ENCODE assay signal across 19 mouse cellular contexts in the genomic region with DNA sequence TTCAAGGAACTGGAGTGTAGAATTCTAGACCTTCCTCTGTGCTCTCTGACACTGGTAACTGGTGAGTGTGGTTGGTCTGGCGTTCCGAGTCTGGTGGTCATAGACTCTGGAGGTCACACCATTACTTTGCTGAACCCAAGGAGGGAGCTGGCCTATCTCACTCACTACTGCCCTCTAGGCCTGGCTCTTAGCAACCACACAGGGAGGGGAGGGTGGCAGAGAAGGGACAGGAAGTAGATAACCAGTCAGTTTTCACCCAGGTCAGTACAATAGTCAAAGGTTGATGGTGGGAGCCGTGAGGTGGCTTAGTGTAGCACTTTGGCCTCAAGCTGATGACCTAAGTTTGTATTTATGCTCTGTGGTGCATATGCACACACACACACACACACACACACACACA.
A peak's percentile ranks its signal among the peaks of the same experiment; 100 is the strongest.
DNase-seq lines count a peak whose midpoint lies in the region; ATAC-seq and TF ChIP-seq lines count a peak whose summit lies in the region.
"Had no signal": no experiment of that assay in that cellular context is flagged by ENCODE, and none has a peak within 500 bp of the region (broad histone marks: within the 10 kb centered on the region; RNA-seq: fewer than 3 reads in every experiment).

No protein-coding gene starts in this region.

- H3K4me3 ChIP-seq in midbrain, embryonic 11.5 days (ENCODE audit: low read depth, low read length) = no peak overlapping the region
- H3K4me3 ChIP-seq in midbrain, embryonic 13.5 days (replicated peaks) = no peak overlapping the region
- H3K4me3 ChIP-seq in CH12.LX (replicated peaks in 1 of 3; ENCODE audit: low read depth in 2 of 3, low read length in 2 of 3, poor library complexity in 1 of 3) = no peak overlapping the region
- H3K4me3 ChIP-seq: heart, embryonic 10.5 days; hindbrain, embryonic 10.5 days; liver, embryonic 15.5 days; megakaryocyte, embryonic 14.5 days had no signal

- dilution Hi-C loops in CH12.LX (cut with MboI; ENCODE audit: extremely low pct_ligation_motif_present, extremely low pct_unique_long_range_greater_than_20kb, low sequenced_read_pairs) = no loop called here

- DNase-seq in midbrain, embryonic 11.5 days (ENCODE audit: low spot score, missing footprints) = peak; percentile 37
- DNase-seq in CH12.LX (ENCODE audit: extremely low read depth) = peak; percentile 16
- DNase-seq in ES-CJ7 (ENCODE audit: low read depth, low spot score) = peak; percentile 25
- DNase-seq in induced T-regulatory cell, adult 2 months (ENCODE audit: low read depth) = peak; percentile 1
- no peak for DNase-seq in left cerebral cortex, adult 9 months (ENCODE audit: low spot score in 2 of 2)
- no peak for DNase-seq in frontal cortex, postnatal 36 days (ENCODE audit: low spot score in 2 of 2)
- DNase-seq: adrenal gland, adult 8-10 months; cerebellum, adult 9-11 months; embryo, embryonic 11 days; kidney, adult 9 months; kidney, postnatal 4 days; lung, postnatal 10 days had no signal

- ATAC-seq in midbrain, embryonic 11.5 days (ENCODE audit: low FRiP score) = no peak
- ATAC-seq in midbrain, embryonic 13.5 days = no peak
- ATAC-seq: forebrain, embryonic 16.5 days; inflammation-experienced regulatory T-cells, adult 6 months had no signal

- no peaks in the 10 kb centered on the region for H3K4me1 ChIP-seq in midbrain, embryonic 11.5 days (ENCODE audit: control insufficient read depth, insufficient read depth, low read length)
- H3K4me1 ChIP-seq in midbrain, embryonic 13.5 days (replicated peaks) = no peaks in the 10 kb centered on the region
- H3K4me1 ChIP-seq in CH12.LX (ENCODE audit: control insufficient read depth in 1 of 2, insufficient read depth in 2 of 2) = no peaks in the 10 kb centered on the region; a peak in 1 of 4 replicates
- H3K4me1 ChIP-seq: liver, embryonic 15.5 days; megakaryocyte, embryonic 14.5 days had no signal

- TF ChIP-seq RAD21 in CH12.LX (IDR thresholded peaks at IDR 0.05; ENCODE audit: low read depth, low read length) = no peak; the same call in 1 of the 2 replicates

- TF ChIP-seq CTCF in CH12.LX (conservative IDR thresholded peaks at IDR 0.05 in 1 of 2, IDR thresholded peaks at IDR 0.05 in 1 of 2; ENCODE audit: low read depth in 2 of 2, low read length in 2 of 2) = peak in 1 of 2 experiments; percentile 52; a peak in 2 of 4 replicates

- no peak overlapping the region for H3K9ac ChIP-seq in midbrain, embryonic 11.5 days (ENCODE audit: low read length)
- no peak overlapping the region for H3K9ac ChIP-seq in midbrain, embryonic 13.5 days (replicated peaks)
- H3K9ac ChIP-seq in CH12.LX (ENCODE audit: insufficient read depth, low read depth) = no peak overlapping the region
- H3K9ac ChIP-seq: liver, embryonic 15.5 days had no signal

- no peaks in the 10 kb centered on the region for H3K27me3 ChIP-seq in midbrain, embryonic 11.5 days (ENCODE audit: control insufficient read depth, insufficient read depth, low read length)
- no peaks in the 10 kb centered on the region for H3K27me3 ChIP-seq in midbrain, embryonic 13.5 days
- H3K27me3 ChIP-seq in CH12.LX (replicated peaks) = peaks cover 85% of the 10 kb centered on the region
- H3K27me3 ChIP-seq: liver, embryonic 15.5 days had no signal

- H3K4me2 ChIP-seq in midbrain, embryonic 11.5 days = no peak overlapping the region
- no peak overlapping the region for H3K4me2 ChIP-seq in midbrain, embryonic 13.5 days (replicated peaks)
- H3K4me2 ChIP-seq in CH12.LX (ENCODE audit: insufficient read depth, low read depth, poor library complexity, severe bottlenecking) = no peak overlapping the region
- H3K4me2 ChIP-seq: liver, embryonic 15.5 days had no signal

- no peaks in the 10 kb centered on the region for H3K36me3 ChIP-seq in midbrain, embryonic 11.5 days (ENCODE audit: control insufficient read depth, insufficient read depth, low read length)
- no peaks in the 10 kb centered on the region for H3K36me3 ChIP-seq in midbrain, embryonic 13.5 days
- no peaks in the 10 kb centered on the region for H3K36me3 ChIP-seq in CH12.LX (replicated peaks in 1 of 2; ENCODE audit: control insufficient read depth in 1 of 2, insufficient read depth in 1 of 2, low read length in 1 of 2)
- H3K36me3 ChIP-seq: heart, embryonic 10.5 days; hindbrain, embryonic 10.5 days; liver, embryonic 15.5 days had no signal

- no peaks in the 10 kb centered on the region for H3K9me3 ChIP-seq in midbrain, embryonic 11.5 days (ENCODE audit: control insufficient read depth, low read length)
- no peaks in the 10 kb centered on the region for H3K9me3 ChIP-seq in midbrain, embryonic 13.5 days
- H3K9me3 ChIP-seq in CH12.LX (replicated peaks; ENCODE audit: low read length) = no peaks in the 10 kb centered on the region
- H3K9me3 ChIP-seq: heart, embryonic 10.5 days; hindbrain, embryonic 10.5 days; liver, embryonic 15.5 days had no signal

- no peak for TF ChIP-seq EP300 in CH12.LX (IDR thresholded peaks at IDR 0.05; ENCODE audit: low read length)

- no peaks in the 10 kb centered on the region for H3K79me2 ChIP-seq in CH12.LX (replicated peaks; ENCODE audit: control insufficient read depth, extremely low read depth, insufficient read depth, poor library complexity, severe bottlenecking)

- no peak overlapping the region for H3K27ac ChIP-seq in midbrain, embryonic 11.5 days (ENCODE audit: low read depth, low read length)
- H3K27ac ChIP-seq in midbrain, embryonic 13.5 days = no peak overlapping the region
- no peak overlapping the region for H3K27ac ChIP-seq in CH12.LX (ENCODE audit: insufficient read depth, low read depth)
- H3K27ac ChIP-seq: heart, embryonic 10.5 days; hindbrain, embryonic 10.5 days; liver, embryonic 15.5 days had no signal

- 85% methylated on average over 3 of the region's 3 CpGs for WGBS in midbrain, embryonic 11.5 days
- WGBS in midbrain, embryonic 13.5 days = 88% methylated on average over 3 of the region's 3 CpGs

- TF ChIP-seq POLR2A in CH12.LX (IDR thresholded peaks at IDR 0.05; ENCODE audit: low read depth, low read length) = no peak

- in situ Hi-C loops in CH12.LX (cut with MboI; ENCODE audit: low pct_ligation_motif_present, low pct_unique_long_range_greater_than_20kb, low sequenced_read_pairs) = no loop called here

TF ChIP-seq in CH12.LX, 34 proteins besides CTCF, POLR2A, EP300 and RAD21:
- no peak for TF ChIP-seq CHD1 (IDR thresholded peaks at IDR 0.05; ENCODE audit: low read depth, low read length)

Comparison
In these comparisons a context has a peak if more than half of its experiments do, and no peak if none do; other contexts are left out.
1. DNase-seq: peak in midbrain, embryonic 11.5 days (single experiment), CH12.LX (single experiment), ES-CJ7 (single experiment) and induced T-regulatory cell, adult 2 months (single experiment); none in left cerebral cortex, adult 9 months (0 of 2) and frontal cortex, postnatal 36 days (0 of 2).